In genomic region chr9:47060757-47061156, GRCm38 (mm10) we compare ENCODE assay signal across 27 mouse cellular contexts.
"Had no signal": no experiment of that assay in that cellular context is flagged by ENCODE, and none has a peak within 500 bp of the region (broad histone marks: within the 10 kb centered on the region; RNA-seq: fewer than 3 reads in every experiment).

No protein-coding gene starts in this region.

- H3K4me1 ChIP-seq: embryonic facial prominence, embryonic 12.5 days; embryonic facial prominence, embryonic 13.5 days; embryonic facial prominence, embryonic 15.5 days; forebrain, embryonic 10.5 days; forebrain, embryonic 12.5 days had no signal

- H3K4me2 ChIP-seq: embryonic facial prominence, embryonic 12.5 days; embryonic facial prominence, embryonic 13.5 days; embryonic facial prominence, embryonic 15.5 days; forebrain, embryonic 12.5 days; forebrain, embryonic 13.5 days; forebrain, embryonic 15.5 days had no signal

- DNase-seq: cerebellum, adult 8-10 months; cerebellum, adult 9-10 months; cerebellum, adult 9-11 months; cerebellum, postnatal 14 days; cerebellum, postnatal 25 days; cerebellum, postnatal 36 days; embryo, embryonic 11 days; forebrain, postnatal 0 days; gastrocnemius, adult 2 months; gastrocnemius, postnatal 10 days; gastrocnemius, postnatal 14 days; gastrocnemius, postnatal 25 days; gastrocnemius, postnatal 36 days; heart, adult 11 months; heart, adult 18-20 months; heart, adult 2 months had no signal

- H3K9ac ChIP-seq: embryonic facial prominence, embryonic 12.5 days; embryonic facial prominence, embryonic 13.5 days; embryonic facial prominence, embryonic 15.5 days; forebrain, embryonic 12.5 days; forebrain, embryonic 13.5 days; forebrain, embryonic 15.5 days; forebrain, postnatal 0 days had no signal

- H3K4me3 ChIP-seq: embryonic facial prominence, embryonic 10.5 days; embryonic facial prominence, embryonic 12.5 days; embryonic facial prominence, embryonic 13.5 days; embryonic facial prominence, embryonic 15.5 days; erythroblast, embryonic 14.5 days; forebrain, embryonic 10.5 days; forebrain, embryonic 12.5 days; forebrain, embryonic 13.5 days; forebrain, embryonic 15.5 days; gastrocnemius, adult 2 months; heart, adult 2 months had no signal

- H3K27ac ChIP-seq: embryonic facial prominence, embryonic 10.5 days; embryonic facial prominence, embryonic 12.5 days; embryonic facial prominence, embryonic 13.5 days; embryonic facial prominence, embryonic 15.5 days; forebrain, embryonic 10.5 days; forebrain, embryonic 12.5 days; forebrain, embryonic 13.5 days; forebrain, embryonic 15.5 days; gastrocnemius, adult 2 months; heart, adult 2 months had no signal

- H3K27me3 ChIP-seq: embryonic facial prominence, embryonic 12.5 days; embryonic facial prominence, embryonic 13.5 days; embryonic facial prominence, embryonic 15.5 days; forebrain, embryonic 12.5 days; forebrain, embryonic 13.5 days; forebrain, embryonic 15.5 days had no signal

- ATAC-seq: forebrain, embryonic 13.5 days; forebrain, embryonic 14.5 days; forebrain, embryonic 15.5 days; forebrain, embryonic 16.5 days; forebrain, postnatal 0 days had no signal

- H3K9me3 ChIP-seq: embryonic facial prominence, embryonic 10.5 days; embryonic facial prominence, embryonic 12.5 days; embryonic facial prominence, embryonic 13.5 days; embryonic facial prominence, embryonic 15.5 days; forebrain, embryonic 10.5 days; forebrain, embryonic 12.5 days; forebrain, embryonic 13.5 days; forebrain, embryonic 15.5 days had no signal

- H3K36me3 ChIP-seq: embryonic facial prominence, embryonic 10.5 days; embryonic facial prominence, embryonic 12.5 days; embryonic facial prominence, embryonic 13.5 days; embryonic facial prominence, embryonic 15.5 days; forebrain, embryonic 10.5 days; forebrain, embryonic 12.5 days; forebrain, embryonic 15.5 days had no signal
